Mouse (Mus musculus): ENCODE measurements around the gene Hoxc11.

The Hoxc11 gene

GRCm38 (mm10) chr15:102965892-102966775 lies 11.9 kb downstream of the Hoxc11 start:
- no peak for DNase-seq

- no peak for DNase-seq
Measured at GRCm38 (mm10) chr15:102966776-102967311, 12.6 kb downstream of the Hoxc11 start, which contains the start of gene Hoxc10. Gene Hoxc10 (plus strand): TSS chr15:102966796.

- DNase-seq: no peak
Measured at GRCm38 (mm10) chr15:102967312-102967510, 13.0 kb downstream of the Hoxc11 start, which contains the start of gene Hoxc5. Gene Hoxc5 (plus strand): TSS chr15:102967443.

GRCm38 (mm10) chr15:102967511-102968397 lies 13.5 kb downstream of the Hoxc11 start:
- no peak for DNase-seq

- no peak for DNase-seq
Measured at GRCm38 (mm10) chr15:102969296-102969695, 15.1 kb downstream of the Hoxc11 start.

- no peak for DNase-seq
Measured at GRCm38 (mm10) chr15:102970740-102971139, 16.5 kb downstream of the Hoxc11 start.

- DNase-seq: no peak
Measured at GRCm38 (mm10) chr15:102972254-102972653, 18.0 kb downstream of the Hoxc11 start.

- no peak for DNase-seq
Measured at GRCm38 (mm10) chr15:102972753-102973152, 18.5 kb downstream of the Hoxc11 start.

- no peak for DNase-seq
Measured at GRCm38 (mm10) chr15:102975034-102975433, 20.8 kb downstream of the Hoxc11 start.

GRCm38 (mm10) chr15:102975688-102976111 lies 21.5 kb downstream of the Hoxc11 start:
- DNase-seq: no peak

- no peak for DNase-seq
Measured at GRCm38 (mm10) chr15:102976171-102976570, 21.9 kb downstream of the Hoxc11 start, which contains the start of gene Hoxc9. Gene Hoxc9 (plus strand): TSS chr15:102976439.

GRCm38 (mm10) chr15:102976631-102977422 lies 22.6 kb downstream of the Hoxc11 start:
- DNase-seq: no peak

GRCm38 (mm10) chr15:102977423-102977974 lies 23.3 kb downstream of the Hoxc11 start:
- DNase-seq: no peak

GRCm38 (mm10) chr15:102978615-102979515 lies 24.6 kb downstream of the Hoxc11 start:
- DNase-seq: no peak

GRCm38 (mm10) chr15:102979936-102980335 lies 25.7 kb downstream of the Hoxc11 start:
- no peak for DNase-seq

GRCm38 (mm10) chr15:102980352-102980751 lies 26.1 kb downstream of the Hoxc11 start:
- DNase-seq: no peak

GRCm38 (mm10) chr15:102980912-102981311 lies 26.7 kb downstream of the Hoxc11 start:
- DNase-seq: no peak

- DNase-seq: no peak
Measured at GRCm38 (mm10) chr15:102981379-102982288, 27.4 kb downstream of the Hoxc11 start.

GRCm38 (mm10) chr15:102983716-102984115 lies 29.5 kb downstream of the Hoxc11 start:
- no peak for DNase-seq

- no peak for DNase-seq
Measured at GRCm38 (mm10) chr15:102984521-102984920, 30.3 kb downstream of the Hoxc11 start.

Measured in cerebellum, adult 9-10 months (tissue).